Mouse (Mus musculus): ENCODE measurements around the gene Hdac8. TPM values are rescaled to one million over a fixed set of nuclear protein-coding genes. Genes with fewer than 3 reads are reported as not detected.

Hdac8 gene
- total RNA-seq, 2 experiments from 2014 or later, result 4.7 to 5.3 TPM

DNA sequence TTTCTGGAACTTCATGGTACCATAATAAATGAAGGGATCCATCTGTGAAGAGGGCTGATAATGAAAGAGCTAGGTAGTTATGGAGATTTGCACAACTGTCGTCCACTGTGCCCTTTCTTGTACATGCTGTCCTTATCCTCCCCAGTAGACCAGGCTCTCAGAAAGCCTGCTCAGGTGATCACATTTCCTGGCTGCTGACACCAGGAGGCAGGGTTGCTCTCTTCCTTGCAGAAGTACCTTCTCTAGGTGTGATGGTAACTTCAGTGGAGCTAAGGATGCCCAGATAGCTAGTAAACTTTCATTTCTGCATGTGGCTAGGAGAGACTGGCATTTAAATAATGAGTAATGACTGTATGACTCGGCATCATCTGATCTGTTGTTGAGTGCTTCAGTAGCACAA, 260.8 kb downstream of the Hdac8 start:
- intact Hi-C loops (cut with DNase I), result no loop called here
- no peak for DNase-seq

Small RNAs within 50 kb of the gene (microRNA-seq; reads per million reads assigned to microRNA genes)
- gene Gm26318 (ENCODE audit: borderline number of aligned reads in 2 of 2), result 0 reads per million in 2 experiments

Other genes with a start within 250 kb of the Hdac8 start
- gene Phka1, start 138.9 kb upstream of the Hdac8 start, total RNA-seq (2021), result 10 to 100 TPM; 29.2 to 38.2 TPM
- not detected for gene Gm3880, start 181.6 kb upstream of the Hdac8 start, total RNA-seq (2021)
- gene Gm9112, start 202.3 kb upstream of the Hdac8 start, total RNA-seq (2021), result not detected
- gene Dmrtc1b, start 202.5 kb upstream of the Hdac8 start, total RNA-seq (2021), result not detected